Mouse (Mus musculus): Measurements from ENCODE around the gene Sbk2.

DNA sequence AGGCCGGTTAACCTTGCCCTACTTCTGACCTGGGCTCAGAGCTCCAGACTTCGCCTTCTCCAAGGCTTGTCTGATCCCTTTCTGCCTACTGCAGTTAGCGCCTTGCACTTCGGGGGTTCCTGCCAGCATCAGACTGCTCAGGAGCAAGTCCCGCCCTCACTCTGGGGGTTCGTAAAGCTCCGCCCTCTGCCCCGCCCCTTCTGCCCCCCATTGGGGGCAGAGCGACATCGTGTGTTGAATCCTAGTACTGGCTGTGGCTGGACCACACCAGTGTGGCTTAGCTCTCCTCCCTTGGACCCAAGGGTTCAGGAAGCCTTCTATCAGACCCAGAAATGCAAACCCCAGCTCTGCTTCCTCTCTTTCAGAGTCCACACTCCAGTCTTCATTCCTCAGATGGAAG lies at the start of gene Sbk2:
- TF ChIP-seq CTCF (IDR thresholded peaks at IDR 0.05; ENCODE audit: insufficient read depth, low read depth, low read length) (peak; percentile 53), POLR2A (IDR thresholded peaks at IDR 0.05; ENCODE audit: insufficient read depth, low read depth, low read length) (no peak)
